Mouse (Mus musculus) spleen, postnatal 4 days (tissue): Measurements from ENCODE around the gene Cdh12.
"Not testable (repeated sequence)": the region's sequence is repeated elsewhere in the genome, so short reads cannot be mapped to it uniquely, and the experiment has no call there.

Source experiments
- DNase-seq, 2 experiments: peaks; one replicate each; pipeline ENCODE4 v3.0.0; 2022; ENCODE audit warnings: low spot score in 2 of 2

The Cdh12 gene

DNA sequence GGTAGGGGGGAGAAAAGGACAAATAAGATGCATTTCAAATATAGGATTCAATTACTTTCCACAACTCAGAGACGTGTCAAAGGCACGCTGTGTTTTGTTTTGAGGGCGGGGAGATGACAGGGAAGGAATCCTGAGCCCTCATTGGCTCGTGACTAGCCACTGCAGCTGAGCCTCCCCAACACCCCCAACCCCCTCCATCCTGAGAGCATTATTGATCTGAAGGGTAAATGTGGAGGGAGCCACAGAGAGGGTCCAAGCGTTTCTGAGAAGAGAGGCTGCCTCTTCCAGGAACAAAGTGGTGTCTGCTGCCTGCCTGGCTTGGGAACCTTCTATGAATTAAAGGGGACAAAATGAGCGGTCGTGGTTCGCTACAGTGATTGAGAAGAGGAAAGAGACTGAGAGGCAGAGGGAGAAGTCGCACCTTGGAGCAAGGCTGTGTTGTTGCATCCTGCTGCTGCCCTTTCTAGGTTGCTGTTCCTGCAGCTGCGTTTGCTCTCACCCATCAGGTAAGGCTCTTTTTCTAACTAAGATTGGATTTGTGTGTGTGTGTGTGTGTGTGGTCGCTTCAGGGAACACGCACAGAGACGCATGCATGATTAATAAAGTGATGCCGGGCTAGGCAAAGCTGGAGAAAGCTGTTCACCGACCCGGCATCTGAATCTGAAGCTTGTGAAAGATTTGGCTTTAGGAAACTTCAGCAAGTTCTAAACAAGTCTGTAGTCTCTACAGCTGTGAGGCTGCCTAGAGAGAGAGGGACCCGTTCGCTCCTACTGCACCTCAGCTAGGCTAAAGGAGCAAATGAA is at the start of gene Cdh12:
Gene Cdh12, plus strand, starts transcription at position 405 of the 803 bp plus-strand sequence.
- DNase-seq: no peak

DNA sequence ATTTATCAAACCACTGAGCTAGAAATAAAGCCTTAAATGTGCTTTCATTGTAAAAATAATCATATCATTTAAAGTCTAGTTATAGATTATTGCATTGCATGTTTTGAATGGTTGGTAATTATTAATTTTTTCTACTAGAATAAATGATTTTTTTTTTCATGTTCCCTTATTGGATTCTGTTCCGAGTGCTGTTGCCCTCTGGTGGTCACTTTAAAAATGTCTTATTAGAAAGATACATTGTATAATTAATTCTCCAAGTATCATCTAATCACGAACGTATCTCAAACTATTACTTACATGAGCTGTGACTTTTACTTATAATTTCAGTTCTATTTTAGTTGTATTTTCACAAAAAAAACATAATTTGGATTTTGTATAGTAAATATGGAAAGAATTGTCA is 45.5 kb upstream of the Cdh12 start:
- no peak for DNase-seq

- no peak for DNase-seq
Measured at GRCm38 (mm10) chr15:20413397-20413796, 35.7 kb upstream of the Cdh12 start.

GRCm38 (mm10) chr15:20436356-20436755 is 12.7 kb upstream of the Cdh12 start:
- no peak for DNase-seq

GRCm38 (mm10) chr15:20450558-20450957 is 1.5 kb downstream of the Cdh12 start:
- no peak for DNase-seq

- DNase-seq: no peak
Measured at GRCm38 (mm10) chr15:20458508-20458907, 9.4 kb downstream of the Cdh12 start.

- no peak for DNase-seq
Measured at GRCm38 (mm10) chr15:20462500-20462899, 13.4 kb downstream of the Cdh12 start.

GRCm38 (mm10) chr15:20463601-20464000 is 14.5 kb downstream of the Cdh12 start:
- DNase-seq: no peak

DNA sequence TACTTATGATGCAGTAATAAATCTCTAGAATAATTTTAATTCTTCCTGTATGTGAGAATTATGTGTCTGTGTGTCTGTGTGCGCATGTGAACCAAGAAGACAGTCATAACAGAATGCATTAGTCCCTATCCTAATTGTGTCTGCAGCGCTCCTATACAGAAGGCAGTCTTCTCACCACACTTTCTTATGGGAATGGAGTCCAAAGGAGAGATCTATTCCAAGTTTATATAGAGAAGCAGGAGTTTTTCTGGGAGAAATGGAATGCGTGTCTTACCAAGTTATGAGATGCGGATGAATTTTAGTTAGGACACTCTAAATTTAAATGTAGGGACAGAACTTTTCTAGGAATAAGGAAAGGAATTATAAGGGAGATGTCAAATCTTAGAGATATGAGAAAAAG is 101.9 kb downstream of the Cdh12 start:
- DNase-seq: no peak

- DNase-seq: no peak
Measured at GRCm38 (mm10) chr15:20571012-20571411, 121.9 kb downstream of the Cdh12 start.

- DNase-seq: no peak
Measured at GRCm38 (mm10) chr15:20582567-20583075, 133.6 kb downstream of the Cdh12 start.

DNA sequence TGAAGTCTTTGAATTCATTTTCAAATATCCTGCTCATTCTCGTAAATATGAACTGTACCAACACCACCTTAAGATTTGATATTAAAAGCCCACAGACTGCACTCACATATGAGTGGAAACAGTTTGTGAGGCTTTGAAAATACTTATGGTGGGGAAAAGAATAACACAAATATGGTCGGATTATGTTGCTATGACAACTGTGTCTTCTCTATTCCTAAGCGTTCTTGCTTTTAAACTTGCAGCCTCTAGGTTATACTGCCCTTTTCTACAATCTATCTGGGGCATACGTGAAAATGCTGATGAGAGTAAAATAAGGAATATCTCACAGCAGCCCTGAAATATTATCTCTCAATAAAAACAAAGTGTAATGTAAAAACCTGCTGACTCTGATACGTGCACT is 142.5 kb downstream of the Cdh12 start:
- no peak for DNase-seq

DNA sequence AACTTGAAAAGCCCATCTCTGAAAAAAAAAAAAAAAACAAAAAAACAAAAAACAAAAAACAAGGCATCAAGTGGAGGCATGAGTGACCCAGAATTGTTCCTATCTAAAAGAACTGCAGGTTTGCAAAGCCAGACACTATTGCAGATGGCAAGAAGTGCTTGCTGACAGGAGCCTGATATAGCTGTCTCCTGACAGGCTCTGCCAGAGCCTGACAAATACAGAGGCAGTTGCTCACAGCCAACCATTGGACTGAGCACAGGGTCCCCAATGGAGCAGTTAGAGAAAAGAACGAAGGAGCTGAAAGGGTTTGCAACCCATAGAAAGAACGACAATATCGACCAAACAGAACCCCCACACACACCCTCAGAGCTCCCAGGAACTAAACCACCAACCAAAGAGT is 156.7 kb downstream of the Cdh12 start:
- not testable (repeated sequence) for DNase-seq

DNA sequence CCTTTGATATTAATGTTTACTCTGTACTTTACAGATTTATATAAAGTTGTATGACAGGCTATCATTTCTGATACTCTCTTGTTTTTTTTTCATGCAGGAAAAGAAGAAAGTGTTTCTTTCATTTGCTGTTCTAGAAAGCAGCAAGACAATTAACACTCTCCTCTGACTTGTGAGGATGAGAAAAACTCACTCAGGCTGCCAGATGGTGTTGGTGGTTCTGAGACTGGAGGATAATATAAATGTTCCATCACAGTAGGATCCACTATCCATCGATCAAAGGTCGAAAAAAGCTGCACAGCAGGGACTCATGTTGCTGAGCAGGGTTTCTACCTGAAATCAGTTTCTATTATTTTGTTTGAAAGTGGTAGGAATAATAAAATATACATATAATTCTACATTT is 185.5 kb downstream of the Cdh12 start:
- DNase-seq: no peak

DNA sequence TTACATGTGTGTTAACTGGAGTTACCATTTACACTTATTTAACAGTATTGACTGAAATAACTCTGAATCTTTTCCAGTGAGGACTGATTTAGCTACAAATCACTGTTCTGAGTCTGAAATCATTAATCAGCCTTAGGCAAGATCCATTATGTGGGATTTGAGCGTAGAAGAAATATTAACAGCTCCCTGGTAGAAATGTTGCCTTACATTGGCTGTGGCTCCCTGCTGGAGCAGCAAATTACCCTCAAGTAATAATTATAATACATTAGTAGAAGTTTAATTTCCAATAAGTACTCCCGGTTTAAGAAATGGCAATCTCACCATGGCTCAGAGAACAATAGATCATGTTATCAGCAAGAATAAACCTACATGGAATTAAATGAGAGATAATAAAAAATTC is 190.1 kb downstream of the Cdh12 start:
- DNase-seq: no peak

DNA sequence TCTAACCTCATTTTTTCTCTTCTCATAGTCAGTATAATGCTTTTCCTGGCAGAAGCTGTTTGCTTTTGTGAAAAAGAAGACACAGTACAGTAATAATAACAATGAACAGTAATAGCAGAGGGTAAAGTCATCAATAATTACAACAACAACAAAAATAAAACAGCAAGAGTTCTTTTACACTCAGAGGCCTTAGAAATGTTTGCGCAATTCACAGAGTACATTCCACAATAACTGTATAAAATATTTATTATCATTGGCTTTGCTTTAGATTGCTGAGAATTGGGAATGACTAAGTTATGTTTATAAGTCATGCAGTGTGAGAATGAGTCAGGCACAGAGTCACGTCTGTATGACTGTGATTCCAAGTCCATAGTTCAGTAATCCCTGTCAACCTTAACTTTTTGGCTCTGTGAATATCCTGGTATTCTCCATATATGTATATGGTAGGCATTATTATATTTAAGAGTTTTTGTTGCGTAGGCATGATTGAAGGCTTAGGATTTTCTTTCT is 193.9 kb downstream of the Cdh12 start:
- DNase-seq: no peak

DNA sequence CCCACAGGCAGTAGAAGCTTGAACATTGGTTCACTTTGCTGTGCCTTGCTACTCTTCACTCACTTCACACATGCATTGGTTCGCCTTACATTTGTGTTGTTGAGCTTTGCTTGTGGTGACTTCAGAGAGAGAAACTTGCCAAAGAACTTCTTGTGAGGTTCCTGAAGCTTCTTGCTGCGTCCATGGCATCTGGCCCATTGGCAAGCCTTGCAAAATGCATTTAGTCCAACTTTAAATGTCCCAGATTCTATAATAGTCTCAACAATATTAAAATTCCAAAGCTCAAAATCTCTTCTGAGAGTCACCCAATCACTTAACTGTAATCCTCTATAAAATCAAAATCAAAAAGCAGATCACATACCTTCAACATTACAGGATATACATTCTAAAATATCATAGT is 211.2 kb downstream of the Cdh12 start:
- no peak for DNase-seq

DNA sequence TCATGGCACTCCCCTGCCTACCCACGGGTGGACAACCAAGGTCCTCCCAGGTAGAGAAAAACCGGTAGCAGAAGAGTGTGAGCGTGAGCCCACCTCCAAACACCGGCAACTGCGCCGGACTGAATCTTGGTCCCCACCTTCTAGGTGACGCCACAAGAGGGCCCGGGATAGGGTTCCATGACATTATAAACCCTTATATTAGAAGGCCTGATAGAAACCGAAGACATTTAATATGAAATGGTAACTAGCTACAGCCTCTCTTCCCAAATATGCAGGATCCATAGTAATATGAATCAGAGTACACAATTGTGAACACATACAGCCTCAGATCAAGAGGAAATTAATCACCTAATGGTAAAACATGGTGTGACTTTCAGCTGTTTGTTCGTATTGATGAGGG is 217.6 kb downstream of the Cdh12 start, which contains the start of gene Acot10:
Gene Acot10, minus strand, starts transcription at position 101 of the 400 bp plus-strand sequence.
- DNase-seq: no peak

GRCm38 (mm10) chr15:20667350-20667749 is 218.3 kb downstream of the Cdh12 start:
- no peak for DNase-seq

DNA sequence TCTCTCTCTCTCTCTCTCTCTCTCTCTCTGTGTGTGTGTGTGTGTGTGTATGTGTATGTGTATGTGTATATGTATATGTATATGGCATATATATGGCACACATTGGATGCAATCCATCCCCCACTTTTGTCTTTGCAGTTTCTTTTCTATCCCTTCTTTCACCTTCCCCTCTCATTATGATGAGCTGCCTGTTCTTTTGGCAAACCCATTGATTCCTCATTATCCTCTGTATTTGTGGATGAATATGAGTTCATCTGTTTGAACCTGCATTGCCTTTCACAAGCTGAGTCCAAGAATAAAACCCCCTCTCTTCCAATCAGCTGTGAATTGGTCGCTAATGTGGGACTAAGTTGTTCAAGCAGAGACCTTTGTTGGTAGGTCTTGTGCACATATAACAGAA is 218.9 kb downstream of the Cdh12 start:
- no peak for DNase-seq

DNA sequence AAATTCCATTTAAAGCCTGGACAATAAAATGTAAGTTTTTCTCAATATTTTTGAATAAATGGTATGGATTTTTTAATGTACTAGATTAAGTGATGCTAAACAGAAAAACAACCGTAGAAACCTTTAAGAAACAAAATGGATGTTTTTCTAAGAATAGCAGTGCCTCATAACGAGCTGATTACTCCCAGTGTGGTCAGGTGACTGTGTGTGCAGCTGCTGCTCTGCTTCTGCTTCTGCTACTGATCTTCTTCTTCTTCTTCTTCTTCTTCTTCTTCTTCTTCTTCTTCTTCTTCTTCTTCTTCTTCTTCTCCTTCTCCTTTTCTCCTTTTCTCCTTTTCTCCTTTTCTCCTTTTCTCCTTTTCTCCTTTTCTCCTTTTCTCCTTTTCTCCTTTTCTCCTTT is 220.4 kb downstream of the Cdh12 start:
- not testable (repeated sequence) for DNase-seq

DNA sequence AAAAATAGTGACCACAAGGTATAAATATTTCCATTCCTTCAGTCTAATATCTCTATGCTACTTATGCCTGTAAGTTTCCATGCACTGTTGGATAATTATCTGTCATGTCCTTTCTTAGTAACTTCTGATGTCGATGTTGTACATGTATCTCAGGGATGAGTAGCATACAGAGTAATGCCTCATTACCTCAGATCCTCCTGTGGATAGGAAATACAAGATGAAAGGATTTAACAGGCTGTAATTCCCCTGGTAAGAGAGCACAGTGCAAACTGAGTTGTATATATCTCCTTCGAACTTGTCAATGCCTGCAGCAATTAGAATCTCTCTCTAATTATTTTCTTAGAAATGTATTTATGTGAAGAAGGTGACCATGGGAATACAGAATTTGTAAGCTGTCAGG is 233.7 kb downstream of the Cdh12 start:
- DNase-seq: no peak

DNA sequence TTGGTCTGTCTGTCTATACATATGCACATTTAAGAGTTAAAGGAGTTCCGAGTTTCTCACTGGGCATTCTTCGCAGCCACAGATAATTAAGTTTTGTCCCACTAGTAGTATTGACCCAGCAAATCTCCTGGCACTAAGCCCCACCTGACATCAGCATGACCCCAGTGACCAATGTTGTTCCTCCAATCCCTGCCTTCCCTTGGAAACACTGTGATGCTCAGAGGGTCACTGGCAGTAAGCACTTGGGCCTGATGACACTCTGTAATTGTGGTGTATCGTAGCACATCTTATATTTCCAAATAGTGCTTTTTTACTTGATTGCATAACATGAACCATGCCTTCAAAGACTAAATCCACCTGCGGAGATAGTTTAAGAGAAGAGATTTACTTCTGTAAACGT is 235.1 kb downstream of the Cdh12 start:
- no peak for DNase-seq
